Mouse (Mus musculus): ENCODE measurements around the gene Kansl3. TPM values are rescaled to one million over a fixed set of nuclear protein-coding genes. Genes with fewer than 3 reads are reported as not detected.
A peak's percentile ranks its signal among the peaks of the same experiment; 100 is the strongest.

Kansl3 gene
- polyA plus RNA-seq, 1 experiment from 2014 or later: 49.8 TPM

- Histone ChIP-seq H3K4me1 (ENCODE audit: insufficient read depth, low read length) (peaks cover 8% of the 10 kb centered on the region; the same call in 1 of the 2 replicates), H3K4me2 (replicated peaks; ENCODE audit: low read depth, low read length) (no peak overlapping the region), H3K27ac (ENCODE audit: low read length) (no peak overlapping the region), H3K36me3 (ENCODE audit: insufficient read depth, low read length) (peaks cover 8% of the 10 kb centered on the region), H3K9me3 (ENCODE audit: low read length) (no peaks in the 10 kb centered on the region), H3K4me3 (ENCODE audit: low read length) (no peak overlapping the region), H3K27me3 (ENCODE audit: insufficient read depth, low read length) (no peaks in the 10 kb centered on the region), H3K9ac (replicated peaks; ENCODE audit: low read length) (no peak overlapping the region)
- 26% methylated on average over 9 of the region's 9 CpGs for WGBS
- ATAC-seq (ENCODE audit: low FRiP score, low TSS enrichment): peak; percentile 47
Measured at GRCm38 (mm10) chr1:36323076-36323475, 45.9 kb downstream of the Kansl3 start.

DNA sequence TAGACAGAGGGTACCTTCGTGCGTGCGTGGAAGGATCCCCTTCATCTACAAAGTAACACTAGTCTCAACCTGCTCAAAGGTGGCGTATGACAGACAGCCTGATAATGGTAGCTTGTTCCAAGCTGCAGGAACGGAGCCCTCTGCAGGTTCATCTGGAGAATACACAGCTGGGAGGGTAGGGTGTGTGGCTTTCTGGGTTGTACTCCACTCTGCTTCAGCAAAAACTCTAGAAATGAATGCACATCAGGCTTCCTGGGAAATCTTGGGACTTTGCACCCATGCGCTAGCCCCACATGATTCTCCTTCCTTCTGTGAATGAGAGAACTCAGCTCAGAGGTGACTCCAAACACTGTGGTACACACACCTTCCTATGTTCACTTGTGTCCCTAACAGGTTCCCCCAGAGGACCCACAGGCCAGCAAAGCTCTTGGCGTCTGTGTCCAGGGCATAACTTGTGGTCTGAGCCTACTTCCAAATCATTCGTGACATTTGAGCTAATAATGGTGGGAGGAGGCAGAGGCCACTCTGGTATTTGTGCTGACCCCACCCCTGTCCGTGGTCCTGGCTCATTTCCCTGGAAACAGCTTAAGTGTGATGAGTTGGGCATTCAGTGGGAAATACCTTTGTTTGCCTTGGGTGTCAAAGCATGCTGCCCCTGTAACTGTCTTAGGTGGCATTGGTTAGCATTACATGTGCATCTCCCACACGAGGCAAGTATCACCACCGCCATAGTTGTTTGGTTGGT is 47.0 kb downstream of the Kansl3 start:
- Histone ChIP-seq H3K9ac (replicated peaks; ENCODE audit: low read length) (no peak overlapping the region), H3K27me3 (ENCODE audit: insufficient read depth, low read length) (no peaks in the 10 kb centered on the region), H3K9me3 (ENCODE audit: low read length) (no peaks in the 10 kb centered on the region), H3K27ac (ENCODE audit: low read length) (no peak overlapping the region), H3K36me3 (ENCODE audit: insufficient read depth, low read length) (peaks cover 8% of the 10 kb centered on the region), H3K4me3 (ENCODE audit: low read length) (no peak overlapping the region), H3K4me1 (ENCODE audit: insufficient read depth, low read length) (peaks cover 8% of the 10 kb centered on the region; the same call in 1 of the 2 replicates), H3K4me2 (replicated peaks; ENCODE audit: low read depth, low read length) (no peak overlapping the region)
- no peak; the same call in 1 of the 2 replicates for ATAC-seq (ENCODE audit: low FRiP score, low TSS enrichment)
- WGBS: 62% methylated on average over 11 of the region's 11 CpGs

- 67% methylated on average over 2 of the region's 2 CpGs for WGBS
- H3K27ac ChIP-seq (ENCODE audit: low read length): no peak overlapping the region
- H3K9me3 ChIP-seq (ENCODE audit: low read length): no peaks in the 10 kb centered on the region
Measured at GRCm38 (mm10) chr1:36321164-36321563, 47.8 kb downstream of the Kansl3 start.

DNA sequence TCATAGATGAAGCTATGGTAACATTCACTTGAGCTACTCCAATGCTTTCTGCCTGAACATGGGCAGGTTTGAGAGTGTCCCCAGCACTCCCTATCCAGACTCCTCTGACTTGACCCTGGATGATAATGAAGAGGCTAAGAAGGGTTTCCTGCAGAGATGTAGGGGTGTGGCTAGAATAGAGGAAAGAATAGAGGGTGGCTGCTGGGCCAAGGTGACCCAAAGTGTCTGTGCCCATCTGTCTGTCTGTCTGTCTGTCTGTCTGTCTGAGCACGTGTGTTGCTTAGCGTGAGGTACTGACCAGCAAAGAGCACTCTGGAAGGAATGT is 53.2 kb downstream of the Kansl3 start:
- Histone ChIP-seq H3K9ac (replicated peaks; ENCODE audit: low read length) (no peak overlapping the region), H3K27ac (ENCODE audit: low read length) (no peak overlapping the region), H3K4me1 (ENCODE audit: insufficient read depth, low read length) (no peaks in the 10 kb centered on the region), H3K36me3 (ENCODE audit: insufficient read depth, low read length) (peaks cover 7% of the 10 kb centered on the region), H3K9me3 (ENCODE audit: low read length) (no peaks in the 10 kb centered on the region), H3K27me3 (ENCODE audit: insufficient read depth, low read length) (no peaks in the 10 kb centered on the region), H3K4me2 (replicated peaks; ENCODE audit: low read depth, low read length) (no peak overlapping the region), H3K4me3 (ENCODE audit: low read length) (no peak overlapping the region)
- whole genome bisulfite sequencing: 91% methylated on average over 2 of the region's 2 CpGs
- no peak for ATAC-seq (ENCODE audit: low FRiP score, low TSS enrichment)

More at GRCm38 (mm10) chr1:36321164-36321563, 47.8 kb downstream of the Kansl3 start:
- Histone ChIP-seq H3K27me3 (ENCODE audit: insufficient read depth, low read length) (no peaks in the 10 kb centered on the region), H3K9ac (replicated peaks; ENCODE audit: low read length) (no peak overlapping the region), H3K4me3 (ENCODE audit: low read length) (no peak overlapping the region), H3K4me2 (replicated peaks; ENCODE audit: low read depth, low read length) (no peak overlapping the region), H3K36me3 (ENCODE audit: insufficient read depth, low read length) (peaks cover 8% of the 10 kb centered on the region), H3K4me1 (ENCODE audit: insufficient read depth, low read length) (peaks cover 8% of the 10 kb centered on the region; the same call in 1 of the 2 replicates)
- ATAC-seq (ENCODE audit: low FRiP score, low TSS enrichment): no peak

DNA sequence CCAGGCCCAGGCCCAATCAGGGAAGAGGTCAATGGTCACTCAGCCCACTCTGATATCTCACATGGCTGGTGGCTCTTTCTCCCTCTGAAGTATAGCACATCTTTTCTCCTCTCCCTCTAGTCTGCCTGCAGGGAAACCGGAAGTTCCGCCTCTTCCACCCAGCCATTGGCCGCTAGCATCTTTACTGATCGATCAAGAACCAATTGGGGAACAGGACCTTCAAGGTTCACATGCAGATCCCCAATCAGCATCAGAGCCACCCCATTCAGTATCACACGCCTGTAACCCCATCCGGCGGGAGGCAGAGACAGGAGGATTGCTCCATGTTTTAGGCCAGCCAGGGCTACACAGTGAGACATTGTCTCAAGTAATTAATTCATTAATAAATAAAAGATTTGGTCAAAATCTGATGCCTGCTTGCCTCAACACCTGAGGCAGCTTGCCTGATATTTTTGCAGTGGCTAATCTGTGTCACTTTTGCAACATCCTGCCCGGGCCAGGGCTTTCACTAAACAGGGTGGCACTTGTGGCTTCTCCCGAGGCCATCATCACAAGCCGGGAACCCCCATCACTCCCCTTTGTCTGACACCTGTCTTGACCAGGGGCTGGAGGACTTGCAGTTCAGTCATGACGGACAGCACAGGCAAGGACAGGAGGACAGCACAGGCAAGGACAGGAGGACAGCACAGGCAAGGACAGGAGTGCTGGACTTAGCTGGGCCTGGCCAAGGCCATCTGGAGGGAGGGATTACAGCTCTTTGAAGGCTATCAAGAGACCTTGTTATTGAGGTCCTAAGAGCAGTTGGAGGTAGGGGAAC is 53.8 kb downstream of the Kansl3 start:
- H3K4me3 ChIP-seq (ENCODE audit: low read length): no peak overlapping the region
- no peak overlapping the region for H3K4me2 ChIP-seq (replicated peaks; ENCODE audit: low read depth, low read length)
- H3K27me3 ChIP-seq (ENCODE audit: insufficient read depth, low read length): no peaks in the 10 kb centered on the region
- no peaks in the 10 kb centered on the region for H3K9me3 ChIP-seq (ENCODE audit: low read length)
- H3K36me3 ChIP-seq (ENCODE audit: insufficient read depth, low read length): peaks cover 3% of the 10 kb centered on the region
- H3K4me1 ChIP-seq (ENCODE audit: insufficient read depth, low read length): no peaks in the 10 kb centered on the region
- ATAC-seq (ENCODE audit: low FRiP score, low TSS enrichment): no peak
- 94% methylated on average over 11 of the region's 11 CpGs for WGBS
- H3K9ac ChIP-seq (replicated peaks; ENCODE audit: low read length): no peak overlapping the region
- no peak overlapping the region for H3K27ac ChIP-seq (ENCODE audit: low read length)

GRCm38 (mm10) chr1:36309498-36309901 is 59.5 kb downstream of the Kansl3 start:
- 18% methylated on average over 3 of the region's 3 CpGs for WGBS
- H3K4me1 ChIP-seq (ENCODE audit: insufficient read depth, low read length): peaks cover 17% of the 10 kb centered on the region
- no peaks in the 10 kb centered on the region for H3K9me3 ChIP-seq (ENCODE audit: low read length)
- H3K27me3 ChIP-seq (ENCODE audit: insufficient read depth, low read length): no peaks in the 10 kb centered on the region; the same call in 1 of the 2 replicates
- ATAC-seq (ENCODE audit: low FRiP score, low TSS enrichment): no peak
- H3K36me3 ChIP-seq (ENCODE audit: insufficient read depth, low read length): no peaks in the 10 kb centered on the region
- H3K9ac ChIP-seq (replicated peaks; ENCODE audit: low read length): no peak overlapping the region
- H3K4me2 ChIP-seq (replicated peaks; ENCODE audit: low read depth, low read length): 0 out of 2 replicates have a peak overlapping the region, but pooled peaks have one; percentile 6
- no peak overlapping the region for H3K4me3 ChIP-seq (ENCODE audit: low read length)
- no peak overlapping the region for H3K27ac ChIP-seq (ENCODE audit: low read length)

- 55% methylated on average over 9 of the region's 9 CpGs for WGBS
- Histone ChIP-seq H3K27ac (ENCODE audit: low read length) (no peak overlapping the region), H3K9ac (replicated peaks; ENCODE audit: low read length) (0 out of 2 replicates have a peak overlapping the region, but pooled peaks have one; percentile 74), H3K9me3 (ENCODE audit: low read length) (no peaks in the 10 kb centered on the region), H3K4me2 (replicated peaks; ENCODE audit: low read depth, low read length) (peak overlapping the region; percentile 87), H3K4me1 (ENCODE audit: insufficient read depth, low read length) (peaks cover 17% of the 10 kb centered on the region), H3K27me3 (ENCODE audit: insufficient read depth, low read length) (no peaks in the 10 kb centered on the region; the same call in 1 of the 2 replicates), H3K4me3 (ENCODE audit: low read length) (peak overlapping the region; percentile 69), H3K36me3 (ENCODE audit: insufficient read depth, low read length) (no peaks in the 10 kb centered on the region)
- ATAC-seq (ENCODE audit: low FRiP score, low TSS enrichment): no peak
Measured at GRCm38 (mm10) chr1:36308966-36309475, 60.0 kb downstream of the Kansl3 start.

- no peak; the same call in 1 of the 2 replicates for ATAC-seq (ENCODE audit: low FRiP score, low TSS enrichment)
- Histone ChIP-seq H3K4me2 (replicated peaks; ENCODE audit: low read depth, low read length) (peak overlapping the region; percentile 87), H3K4me1 (ENCODE audit: insufficient read depth, low read length) (peaks cover 17% of the 10 kb centered on the region), H3K27me3 (ENCODE audit: insufficient read depth, low read length) (no peaks in the 10 kb centered on the region; the same call in 1 of the 2 replicates), H3K9ac (replicated peaks; ENCODE audit: low read length) (peak overlapping the region; percentile 74), H3K27ac (ENCODE audit: low read length) (no peak overlapping the region), H3K4me3 (ENCODE audit: low read length) (peak overlapping the region; percentile 69), H3K9me3 (ENCODE audit: low read length) (no peaks in the 10 kb centered on the region), H3K36me3 (ENCODE audit: insufficient read depth, low read length) (no peaks in the 10 kb centered on the region)
- 3% methylated on average over 12 of the region's 12 CpGs for WGBS
Measured at GRCm38 (mm10) chr1:36308451-36308901, 60.5 kb downstream of the Kansl3 start.

GRCm38 (mm10) chr1:36307495-36308280 is 61.3 kb downstream of the Kansl3 start, which contains the start of gene Arid5a:
Arid5a (plus strand) TSS chr1:36307733.
- peak; percentile 93 for ATAC-seq (ENCODE audit: low FRiP score, low TSS enrichment)
- under 1% methylated on average over 65 of the region's 65 CpGs for WGBS

More at GRCm38 (mm10) chr1:36307495-36308280, 61.3 kb downstream of the Kansl3 start, which contains the start of gene Arid5a:
- Histone ChIP-seq H3K36me3 (ENCODE audit: insufficient read depth, low read length) (no peaks in the 10 kb centered on the region), H3K4me2 (replicated peaks; ENCODE audit: low read depth, low read length) (peak within 1 kb of the TSS; percentile 87), H3K9me3 (ENCODE audit: low read length) (no peaks in the 10 kb centered on the region), H3K9ac (replicated peaks; ENCODE audit: low read length) (peak within 1 kb of the TSS; percentile 74), H3K4me3 (ENCODE audit: low read length) (peak within 1 kb of the TSS; percentile 69), H3K27ac (ENCODE audit: low read length) (peak within 1 kb of the TSS; percentile 77), H3K27me3 (ENCODE audit: insufficient read depth, low read length) (no peaks in the 10 kb centered on the region; the same call in 1 of the 2 replicates), H3K4me1 (ENCODE audit: insufficient read depth, low read length) (peaks cover 23% of the 10 kb centered on the region)

Data from kidney, embryonic 16.5 days (tissue).